Mouse (Mus musculus): ENCODE measurements around the gene Trp53inp2. TPM values are rescaled to one million over a fixed set of nuclear protein-coding genes. Genes with fewer than 3 reads are reported as not detected.
A peak's percentile ranks its signal among the peaks of the same experiment; 100 is the strongest.

Gene Trp53inp2
- total RNA-seq, 2 experiments from 2014 or later, result 406 to 449 TPM

DNA sequence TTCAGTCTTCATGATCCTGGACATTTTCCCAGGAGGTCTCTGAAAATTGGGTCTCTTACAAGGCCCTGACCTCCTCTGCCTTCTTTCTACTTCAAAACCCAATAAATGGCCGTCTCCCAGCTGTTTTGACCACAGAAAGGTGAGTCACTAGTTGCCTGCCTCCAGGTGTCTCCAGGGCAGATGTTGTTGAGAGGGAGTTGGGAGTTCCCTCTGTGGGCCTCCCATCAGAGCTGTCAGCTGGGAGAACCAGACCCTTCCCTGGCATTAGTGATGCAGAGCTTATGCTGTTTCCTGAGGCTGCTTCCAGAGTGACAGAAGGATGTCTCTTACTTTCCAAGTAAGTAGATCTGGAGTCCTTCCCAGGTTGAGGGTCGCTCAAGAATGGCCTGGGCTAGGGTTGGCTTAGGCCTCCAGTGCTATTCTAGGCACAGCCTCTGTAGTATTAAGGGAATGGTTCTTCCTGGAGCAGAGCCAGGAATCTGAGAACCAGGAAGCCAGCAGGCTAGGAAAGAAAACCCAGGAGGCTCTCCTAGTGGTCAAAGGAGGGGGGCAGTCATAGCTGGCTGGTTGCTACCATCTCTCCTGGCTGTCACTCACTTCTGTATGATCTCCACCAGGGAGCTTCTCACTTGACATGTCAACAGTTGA, 2.1 kb downstream of the Trp53inp2 start:
- DNase-seq, result peak; percentile 72

GRCm38 (mm10) chr2:155385090-155385489, 4.2 kb downstream of the Trp53inp2 start:
- peak; percentile 67 for DNase-seq

- DNase-seq, result no peak
Observed at GRCm38 (mm10) chr2:155385731-155386533, 5.1 kb downstream of the Trp53inp2 start.

DNA sequence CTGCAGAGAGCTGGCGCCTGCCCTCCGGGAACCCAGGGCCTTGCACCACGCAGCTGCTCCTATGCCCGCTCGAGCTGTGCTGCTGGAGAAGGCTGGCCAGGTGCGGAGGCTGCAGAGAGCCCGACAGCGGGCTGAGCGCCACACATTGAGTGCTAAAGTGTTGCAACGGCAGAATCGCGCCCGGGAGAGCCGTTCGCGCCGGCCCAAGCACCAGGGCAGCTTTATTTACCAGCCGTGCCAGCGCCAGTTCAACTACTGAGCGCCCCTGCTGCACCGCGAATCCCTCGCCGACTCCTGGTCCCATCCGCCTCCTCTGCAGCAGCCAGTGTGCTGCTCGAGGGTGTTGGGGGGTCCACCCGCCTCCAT, 5.7 kb downstream of the Trp53inp2 start:
- DNase-seq, result peak; percentile 53

DNA sequence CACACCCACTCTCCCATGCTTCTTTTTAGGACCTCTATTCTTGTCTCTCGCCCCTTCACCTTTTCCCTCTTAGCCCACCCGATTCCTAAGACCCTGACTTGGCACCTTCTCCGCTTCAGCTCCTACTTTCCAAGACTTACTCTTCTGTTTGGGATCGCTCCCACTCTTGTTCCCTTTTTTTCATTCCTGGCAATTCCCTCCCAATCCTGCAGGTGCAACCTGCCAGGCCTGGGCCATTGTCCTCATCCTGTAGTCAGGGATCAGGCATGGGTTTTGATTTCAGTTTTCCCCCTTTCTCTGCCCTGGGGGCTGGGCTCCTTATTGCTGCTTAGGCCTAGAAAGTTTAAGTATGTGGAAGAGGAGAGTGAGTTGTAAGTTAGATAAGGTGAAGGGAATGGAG, 6.2 kb downstream of the Trp53inp2 start:
- DNase-seq, result no peak

GRCm38 (mm10) chr2:155388573-155388972, 7.7 kb downstream of the Trp53inp2 start:
- DNase-seq, result peak; percentile 52

DNA sequence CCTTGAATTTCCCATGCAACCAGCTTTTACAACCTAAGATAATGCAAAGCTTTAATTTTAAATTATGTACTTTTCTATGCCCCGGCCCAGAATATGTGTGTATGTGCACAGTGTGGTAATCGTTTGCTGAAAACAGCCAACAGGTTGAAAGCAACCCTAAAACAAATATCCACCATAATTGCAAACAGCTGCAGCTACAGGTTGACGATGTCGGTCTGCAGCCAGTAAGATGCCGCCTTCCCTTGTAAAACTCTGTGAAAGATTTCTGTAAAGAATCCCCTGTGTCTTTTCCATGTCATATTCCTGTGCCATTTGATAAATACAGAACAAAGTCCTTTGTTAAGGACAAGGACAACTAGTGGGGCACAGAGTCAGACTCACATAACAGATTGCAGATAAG, 13.7 kb downstream of the Trp53inp2 start:
- no peak for DNase-seq

- no peak for DNase-seq
Observed at GRCm38 (mm10) chr2:155400276-155400675, 19.4 kb downstream of the Trp53inp2 start.

- DNase-seq, result no peak
Observed at GRCm38 (mm10) chr2:155401926-155402325, 21.1 kb downstream of the Trp53inp2 start.

GRCm38 (mm10) chr2:155404635-155405034, 23.8 kb downstream of the Trp53inp2 start:
- DNase-seq, result no peak

DNA sequence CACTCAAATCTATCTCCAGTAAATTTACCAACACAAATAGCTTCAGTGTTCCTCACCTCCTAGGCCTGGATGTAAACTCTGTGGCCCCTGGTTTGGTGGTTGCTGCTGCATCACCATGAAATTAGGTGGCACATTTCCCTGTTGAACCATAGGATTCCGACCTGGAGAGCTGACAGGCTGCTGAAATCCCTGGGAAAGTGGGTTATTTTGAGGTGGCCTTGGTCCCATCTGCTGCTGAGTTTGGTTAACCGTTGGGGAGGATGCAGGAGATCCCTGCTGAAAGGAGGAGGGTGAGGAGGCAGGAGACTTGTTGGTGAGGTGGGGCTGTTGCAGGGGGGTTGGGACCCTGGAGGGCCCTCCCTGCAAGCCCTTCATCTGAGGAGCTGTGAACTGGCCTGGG, 40.1 kb downstream of the Trp53inp2 start:
- no peak for DNase-seq

- DNase-seq, result no peak
Observed at GRCm38 (mm10) chr2:155436445-155436844, 55.6 kb downstream of the Trp53inp2 start.

Small RNA genes within 50 kb of the gene (microRNA-seq; reads per million reads assigned to microRNA genes)
- gene Mir695 (ENCODE audit: borderline replicate concordance in 2 of 2), result 0 reads per million in 2 experiments

Other genes starting within 250 kb of the Trp53inp2 start
- gene Itch, start 247.6 kb upstream of the Trp53inp2 start, total RNA-seq (2021), result 10 to 100 TPM; 17.5 to 17.8 TPM
- gene Dynlrb1, start 144.5 kb upstream of the Trp53inp2 start, total RNA-seq (2021), result 100 to 1,000 TPM in 1 of 2 experiments, 10 to 100 TPM in 1; 94.6 to 115 TPM
- gene Map1lc3a, start 104.8 kb upstream of the Trp53inp2 start, total RNA-seq (2021), result 100 to 1,000 TPM; 243 to 291 TPM
- gene Pigu, start 23.6 kb upstream of the Trp53inp2 start, total RNA-seq (2021), result 10 to 100 TPM; 19.7 to 24.9 TPM
- gene Ncoa6, start 92.8 kb downstream of the Trp53inp2 start, total RNA-seq (2021), result 10 to 100 TPM; 13.0 to 13.8 TPM
- 10 to 100 TPM; 27.0 to 31.2 TPM for gene Acss2, start 136.9 kb downstream of the Trp53inp2 start, total RNA-seq (2021)
- gene Ggt7, start 137.2 kb downstream of the Trp53inp2 start, total RNA-seq (2021), result under 1 TPM; 0.41 to 0.80 TPM
- gene Gss, start 211.8 kb downstream of the Trp53inp2 start, total RNA-seq (2021), result 1 to 10 TPM; 5.6 to 5.9 TPM
- gene Myh7b, start 230.2 kb downstream of the Trp53inp2 start, total RNA-seq (2021), result 1 to 10 TPM in 1 of 2 experiments, under 1 TPM in 1; 0.88 to 5.0 TPM